Mouse (Mus musculus) heart, postnatal 0 days (tissue): ENCODE measurements around the gene Cpeb3. TPM values are rescaled to one million over a fixed set of nuclear protein-coding genes. Genes with fewer than 3 reads are reported as not detected.
A peak's percentile ranks its signal among the peaks of the same experiment; 100 is the strongest.
"Not testable (repeated sequence)": the region's sequence is repeated elsewhere in the genome, so short reads cannot be mapped to it uniquely, and the experiment has no call there.

Experiments
- ATAC-seq: fragments of 200-750 bp; cut with Nextera tagmentation; 2 replicates; pipeline ENCODE4 v1.8.0; 2017; ENCODE audit warnings: low read depth, moderate number of reproducible peaks, moderate library complexity; ENCODE audit not compliant: insufficient read depth
- DNase-seq: peaks from one replicate; pipeline ENCODE4 v3.0.0-alpha.2; 2016; ENCODE audit warnings: low spot score
- H3K27ac ChIP-seq: fragments of 300-500 bp; sonication (generic); 2 replicates; pipeline ENCODE4 v1.5.1; 2014; ENCODE audit warnings: low read depth, mild to moderate bottlenecking
- H3K27me3 ChIP-seq: fragments of 300-500 bp; sonication (generic); 2 replicates; pipeline ENCODE4 v1.6.1; 2014; ENCODE audit warnings: low read length, mixed read lengths; ENCODE audit not compliant: control insufficient read depth, insufficient read depth
- H3K36me3 ChIP-seq: fragments of 300-500 bp; sonication (generic); replicated peaks from 2 replicates; pipeline ENCODE4 v1.6.1; 2014; ENCODE audit warnings: low read length, mixed read lengths; ENCODE audit not compliant: control insufficient read depth, insufficient read depth
- H3K4me1 ChIP-seq: fragments of 300-500 bp; sonication (generic); 2 replicates; pipeline ENCODE4 v1.6.1; 2014; ENCODE audit warnings: antibody characterized with exemption; ENCODE audit not compliant: control insufficient read depth, insufficient read depth
- H3K4me2 ChIP-seq: fragments of 300-500 bp; sonication (generic); 2 replicates; pipeline ENCODE4 v1.6.1; 2014; ENCODE audit warnings: low read depth, mild to moderate bottlenecking, low read length, moderate library complexity
- H3K4me3 ChIP-seq: fragments of 300-500 bp; sonication (generic); 2 replicates; pipeline ENCODE4 v1.5.1; 2014; ENCODE audit warnings: low read depth, low read length
- H3K9ac ChIP-seq: fragments of 300-500 bp; sonication (generic); replicated peaks from 2 replicates; pipeline ENCODE4 v1.6.1; 2014; ENCODE audit warnings: low read depth, low read length, mixed read lengths
- H3K9me3 ChIP-seq: fragments of 300-500 bp; sonication (generic); replicated peaks from 2 replicates; pipeline ENCODE4 v1.6.1; 2016; ENCODE audit warnings: low read length; ENCODE audit not compliant: control insufficient read depth
- CTCF ChIP-seq: IDR thresholded peaks from 2 replicates; pipeline ENCODE4 v1.5.1; 2016; ENCODE audit warnings: antibody characterized with exemption, control low read depth, low read depth
- EP300 ChIP-seq: IDR thresholded peaks from 2 replicates; pipeline ENCODE4 v1.6.1; 2016; ENCODE audit warnings: antibody characterized with exemption, low read depth
- WGBS: fragments of 180-500 bp; shearing (Covaris S2); extraction: QIAGEN DNeasy Blood & Tissue Kit; methylation state at CpG from one replicate; pipeline ENCODE4 v1.1.7; 2014; 5-methylcytosine and 5-hydroxymethylcytosine counted together
- polyA plus RNA-seq: library from polyadenylated mRNA; unstranded; fragments of >200 nt; fragmentation: Nextera tagmentation; extraction: Ambion mirVana; gene quantifications from 2 replicates; pipeline ENCODE4 v1.2.1, GENCODE M21; 2015
- total RNA-seq: library from RNA; depleted of rRNA; stranded (reverse); fragments of >200 nt; gene quantifications from 2 replicates; pipeline ENCODE4 v1.2.3, GENCODE M21; 2014; ENCODE audit warnings: low replicate concordance

Gene Cpeb3
- total and polyA plus RNA-seq, 2 experiments from 2014 or later: 13.7 to 21.8 TPM

GRCm38 (mm10) chr19:37206641-37207302 lies 1.6 kb downstream of the Cpeb3 start:
- H3K4me2 ChIP-seq: peak overlapping the region; percentile 86
- peak overlapping the region; percentile 99 for H3K9ac ChIP-seq
- peak overlapping the region; percentile 98 for H3K4me3 ChIP-seq
- no peak for TF ChIP-seq EP300
- TF ChIP-seq CTCF: no peak
- H3K36me3 ChIP-seq: peaks cover 15% of the 10 kb centered on the region
- WGBS: under 1% methylated on average over 43 of the region's 47 CpGs
- peak overlapping the region; percentile 96 for H3K27ac ChIP-seq
- no peaks in the 10 kb centered on the region for H3K27me3 ChIP-seq
- peak; percentile 42 for DNase-seq
- peak; percentile 57 for ATAC-seq
- H3K4me1 ChIP-seq: peaks cover 13% of the 10 kb centered on the region
- no peaks in the 10 kb centered on the region for H3K9me3 ChIP-seq

DNA sequence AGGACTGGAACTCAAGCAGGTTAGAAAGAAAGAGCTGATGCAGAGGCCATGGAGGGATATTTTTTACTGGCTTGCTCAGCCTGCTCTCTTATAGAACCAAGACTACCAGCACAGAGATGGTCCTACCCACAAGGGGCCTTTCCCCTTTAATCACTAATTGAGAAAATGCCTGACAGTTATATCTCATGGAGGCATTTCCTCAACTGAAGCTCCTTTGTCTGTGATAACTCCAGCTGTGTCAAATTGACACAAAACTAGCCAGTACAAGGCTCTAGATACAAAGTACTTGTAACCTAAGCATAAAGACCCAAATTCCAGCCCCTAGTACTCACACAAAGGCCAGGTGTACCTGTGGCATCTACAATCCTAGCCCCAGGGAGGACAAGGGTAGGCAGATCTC lies 3.2 kb downstream of the Cpeb3 start:
- H3K27ac ChIP-seq, H3K9me3 ChIP-seq, ATAC-seq, H3K4me3 ChIP-seq, H3K4me2 ChIP-seq, H3K9ac ChIP-seq, H3K27me3 ChIP-seq, H3K36me3 ChIP-seq, DNase-seq: not testable (repeated sequence)
- peaks cover 20% of the 10 kb centered on the region for H3K4me1 ChIP-seq

DNA sequence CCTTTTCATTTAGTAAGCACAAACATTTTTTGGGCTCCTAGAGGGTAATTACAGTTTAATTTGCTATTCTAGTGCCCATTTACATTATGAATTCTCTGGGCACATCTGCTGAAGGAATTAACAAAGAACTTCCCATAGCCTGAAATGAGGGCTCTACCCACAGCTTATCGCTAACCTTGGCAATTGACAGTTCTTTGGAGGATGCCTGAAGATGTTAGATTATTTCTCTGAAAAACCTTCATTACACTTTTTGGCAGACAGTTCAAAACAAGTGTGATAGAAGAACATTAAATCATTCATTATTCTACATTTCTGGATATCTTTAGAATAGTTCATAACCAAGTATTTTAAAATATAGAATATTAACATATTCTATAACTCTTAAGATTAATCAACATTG lies 5.0 kb downstream of the Cpeb3 start:
- ATAC-seq (no peak), DNase-seq (no peak)
- no peaks in the 10 kb centered on the region for H3K36me3 ChIP-seq
- H3K27ac ChIP-seq: no peak overlapping the region
- H3K4me1 ChIP-seq: 0 out of 2 replicates have a peak, but pooled peaks cover 10% of the 10 kb centered on the region
- H3K27me3 ChIP-seq: no peaks in the 10 kb centered on the region
- no peak overlapping the region for H3K4me3 ChIP-seq
- WGBS: 92% methylated on average over 1 of the region's 1 CpGs
- H3K9ac ChIP-seq: no peak overlapping the region
- TF ChIP-seq CTCF: no peak
- TF ChIP-seq EP300: no peak
- no peaks in the 10 kb centered on the region for H3K9me3 ChIP-seq
- no peak overlapping the region for H3K4me2 ChIP-seq

- no peaks in the 10 kb centered on the region for H3K9me3 ChIP-seq
- no peak overlapping the region for H3K4me2 ChIP-seq
- H3K4me1 ChIP-seq: 0 out of 2 replicates have a peak, but pooled peaks cover 10% of the 10 kb centered on the region
- H3K9ac ChIP-seq: no peak overlapping the region
- no peaks in the 10 kb centered on the region for H3K36me3 ChIP-seq
- TF ChIP-seq EP300 (no peak), CTCF (no peak)
- ATAC-seq (peak; percentile 66; the same call in 1 of the 2 replicates), DNase-seq (peak; percentile 30)
- H3K27me3 ChIP-seq: no peaks in the 10 kb centered on the region
- no peak overlapping the region for H3K4me3 ChIP-seq
- 44% methylated on average over 2 of the region's 2 CpGs for WGBS
- peak overlapping the region; percentile 56; the same call in 1 of the 2 replicates for H3K27ac ChIP-seq
These were observed 8.5 kb downstream of the Cpeb3 start for GRCm38 (mm10) chr19:37199889-37200288.

- DNase-seq (no peak), ATAC-seq (no peak)
- no peak overlapping the region for H3K27ac ChIP-seq
- 0 out of 2 replicates have a peak, but pooled peaks cover 10% of the 10 kb centered on the region for H3K4me1 ChIP-seq
- H3K9ac ChIP-seq: no peak overlapping the region
- 76% methylated on average over 1 of the region's 1 CpGs for WGBS
- no peak overlapping the region for H3K4me2 ChIP-seq
- no peak for TF ChIP-seq EP300
- no peak for TF ChIP-seq CTCF
- no peaks in the 10 kb centered on the region for H3K36me3 ChIP-seq
- no peaks in the 10 kb centered on the region for H3K9me3 ChIP-seq
- no peaks in the 10 kb centered on the region for H3K27me3 ChIP-seq
- H3K4me3 ChIP-seq: no peak overlapping the region
These were observed 10.1 kb downstream of the Cpeb3 start for GRCm38 (mm10) chr19:37198165-37198880.
